Mouse (Mus musculus) C2C12 (cell line): ENCODE measurements around the gene Rell1. TPM values are rescaled to one million over a fixed set of nuclear protein-coding genes. Genes with fewer than 3 reads are reported as not detected.

Experiments used
- H3K27me3 ChIP-seq: one replicate; pipeline ENCODE4 v1.6.1; 2011; ENCODE audit not compliant: control insufficient read depth, insufficient read depth, insufficient read length
- H3K36me3 ChIP-seq: one replicate; pipeline ENCODE4 v1.6.1; 2011; ENCODE audit not compliant: control insufficient read depth, insufficient read depth
- H3K4me3 ChIP-seq: one replicate; pipeline ENCODE4 v1.5.1; 2011; ENCODE audit warnings: mild to moderate bottlenecking, control low read depth; ENCODE audit not compliant: poor library complexity, insufficient read depth, severe bottlenecking
- H3K79me2 ChIP-seq: one replicate; pipeline ENCODE4 v1.6.1; 2011; ENCODE audit not compliant: control insufficient read depth, insufficient read depth
- H3K79me3 ChIP-seq: one replicate; pipeline ENCODE4 v1.6.1; 2011; ENCODE audit warnings: low read depth, control low read depth
- H3ac ChIP-seq: one replicate; pipeline ENCODE3; 2011; ENCODE audit warnings: low read depth; ENCODE audit not compliant: control insufficient read depth, insufficient read length
- CEBPB ChIP-seq: IDR thresholded peaks from one replicate; pipeline ENCODE4 v1.6.1; 2011; ENCODE audit warnings: low read depth, mild to moderate bottlenecking, control low read depth, moderate library complexity
- CTCF ChIP-seq: IDR thresholded peaks from one replicate; pipeline ENCODE4 v1.5.1; 2011; ENCODE audit not compliant: control insufficient read depth, insufficient read depth, insufficient read length
- FOSL1 ChIP-seq: IDR thresholded peaks from one replicate; pipeline ENCODE4 v1.8.0; 2011; ENCODE audit warnings: mild to moderate bottlenecking, low read length; ENCODE audit not compliant: poor library complexity, insufficient read depth, severe bottlenecking
- MAX ChIP-seq: IDR thresholded peaks from one replicate; pipeline ENCODE4 v1.6.1; 2011; ENCODE audit warnings: mild to moderate bottlenecking, control low read depth
- MYOG ChIP-seq: IDR thresholded peaks from one replicate; pipeline ENCODE4 v1.6.1; 2011; ENCODE audit not compliant: control insufficient read depth, insufficient read length; ENCODE audit errors: extremely low read depth
- USF1 ChIP-seq: IDR thresholded peaks from one replicate; pipeline ENCODE4 v1.6.1; 2011; ENCODE audit warnings: low read depth, mild to moderate bottlenecking, control low read depth, moderate library complexity
- polyA plus RNA-seq: library from polyadenylated mRNA; unstranded; fragments of >200 nt; fragmentation: generic; extraction: Trizol; gene quantifications from one replicate; pipeline ENCODE4 v1.2.1, GENCODE M21; 2012; ENCODE audit warnings: missing spikeins

The Rell1 gene
- polyA plus RNA-seq, 1 experiment: 11.8 TPM

GRCm38 (mm10) chr5:63872176-63872932 is 96.3 kb downstream of the Rell1 start:
- H3K36me3 ChIP-seq: no peaks in the 10 kb centered on the region
- H3K4me3 ChIP-seq: no peak overlapping the region
- no peaks in the 10 kb centered on the region for H3K27me3 ChIP-seq
- no peak overlapping the region for H3ac ChIP-seq
- no peaks in the 10 kb centered on the region for H3K79me2 ChIP-seq
- TF ChIP-seq MYOG: no peak
- no peaks in the 10 kb centered on the region for H3K79me3 ChIP-seq

- TF ChIP-seq USF1 (no peak), MYOG (no peak), MAX (no peak), FOSL1 (no peak), CEBPB (no peak), CTCF (no peak)
- Histone ChIP-seq H3K79me3 (no peaks in the 10 kb centered on the region), H3K36me3 (no peaks in the 10 kb centered on the region), H3K27me3 (no peaks in the 10 kb centered on the region), H3ac (no peak overlapping the region), H3K79me2 (no peaks in the 10 kb centered on the region), H3K4me3 (no peak overlapping the region)
These were observed 101.3 kb downstream of the Rell1 start for GRCm38 (mm10) chr5:63867421-63867820.

- TF ChIP-seq MAX: no peak
- Histone ChIP-seq H3K79me2 (no peaks in the 10 kb centered on the region), H3K36me3 (no peaks in the 10 kb centered on the region), H3K79me3 (no peaks in the 10 kb centered on the region), H3ac (no peak overlapping the region), H3K4me3 (no peak overlapping the region), H3K27me3 (no peaks in the 10 kb centered on the region)
These were observed 109.8 kb downstream of the Rell1 start for GRCm38 (mm10) chr5:63858901-63859300.

Other genes with a start within 250 kb of the Rell1 start
- gene 0610040J01Rik, start 156.5 kb downstream of the Rell1 start, polyA plus RNA-seq: 0.02 TPM
- 22.6 TPM for gene Pgm2, start 124.1 kb upstream of the Rell1 start, polyA plus RNA-seq
- gene Tbc1d1, start 187.4 kb upstream of the Rell1 start, polyA plus RNA-seq: 25.0 TPM